Mouse (Mus musculus): ENCODE data around the gene Pdcd6. TPM values are rescaled to one million over a fixed set of nuclear protein-coding genes. Genes with fewer than 3 reads are reported as not detected.
A peak's percentile ranks its signal among the peaks of the same experiment; 100 is the strongest.

Gene Pdcd6
- total RNA-seq, 1 experiment: 101 TPM

GRCm38 (mm10) chr13:74329321-74329720 lies 11.9 kb upstream of the Pdcd6 start:
- Histone ChIP-seq H3K36me3 (ENCODE audit: control insufficient read depth, insufficient read depth, low read length, poor library complexity, severe bottlenecking) (peaks cover 31% of the 10 kb centered on the region), H3K9ac (ENCODE audit: insufficient read depth, low read depth, low read length, poor library complexity, severe bottlenecking) (no peak overlapping the region), H3K4me3 (ENCODE audit: insufficient read depth in 1 of 2, low read depth in 1 of 2, low read length in 2 of 2, poor library complexity in 1 of 2, severe bottlenecking in 1 of 2) (no peak overlapping the region), H3K4me1 (ENCODE audit: control insufficient read depth in 2 of 2, insufficient read depth in 2 of 2, low read length in 2 of 2, poor library complexity in 1 of 2) (no peaks in the 10 kb centered on the region), H3K27ac (ENCODE audit: insufficient read depth, low read depth, low read length, poor library complexity, severe bottlenecking) (no peak overlapping the region), H3K9me3 (ENCODE audit: control insufficient read depth, insufficient read depth, low read depth, low read length) (no peaks in the 10 kb centered on the region)
- in situ Hi-C loops (cut with MboI; ENCODE audit: low sequenced_read_pairs in 2 of 2, unreplicated experiment in 2 of 2): no loop called here
- DNase-seq (ENCODE audit: low read depth, low spot score): no peak
- TF ChIP-seq ZC3H11A (IDR thresholded peaks at IDR 0.05; ENCODE audit: borderline replicate concordance, low read depth, low read length) (no peak), MAFK (IDR thresholded peaks at IDR 0.05; ENCODE audit: insufficient read depth, low read depth, low read length) (no peak), ZNF384 (IDR thresholded peaks at IDR 0.05; ENCODE audit: low read depth, low read length) (no peak), HCFC1 (IDR thresholded peaks at IDR 0.05; ENCODE audit: borderline replicate concordance, insufficient read depth, low read length) (no peak), CHD2 (IDR thresholded peaks at IDR 0.05; ENCODE audit: low read depth, low read length) (no peak)

GRCm38 (mm10) chr13:74316789-74317169 lies 601 bp downstream of the Pdcd6 start:
- Histone ChIP-seq H3K4me1 (ENCODE audit: control insufficient read depth in 2 of 2, insufficient read depth in 2 of 2, low read length in 2 of 2, poor library complexity in 1 of 2) (no peaks in the 10 kb centered on the region), H3K27ac (ENCODE audit: insufficient read depth, low read depth, low read length, poor library complexity, severe bottlenecking) (no peak overlapping the region; the same call in 1 of the 2 replicates), H3K36me3 (ENCODE audit: control insufficient read depth, insufficient read depth, low read length, poor library complexity, severe bottlenecking) (peaks cover 4% of the 10 kb centered on the region), H3K9me3 (ENCODE audit: control insufficient read depth, insufficient read depth, low read depth, low read length) (no peaks in the 10 kb centered on the region), H3K9ac (ENCODE audit: insufficient read depth, low read depth, low read length, poor library complexity, severe bottlenecking) (peak overlapping the region; percentile 89), H3K4me3 (ENCODE audit: insufficient read depth in 1 of 2, low read depth in 1 of 2, low read length in 2 of 2, poor library complexity in 1 of 2, severe bottlenecking in 1 of 2) (peak overlapping the region; percentile 84 to 96)
- in situ Hi-C loops (cut with MboI; ENCODE audit: low sequenced_read_pairs in 2 of 2, unreplicated experiment in 2 of 2): no loop called here
- TF ChIP-seq MAFK (IDR thresholded peaks at IDR 0.05; ENCODE audit: insufficient read depth, low read depth, low read length) (no peak), CHD2 (IDR thresholded peaks at IDR 0.05; ENCODE audit: low read depth, low read length) (no peak), ZC3H11A (IDR thresholded peaks at IDR 0.05; ENCODE audit: borderline replicate concordance, low read depth, low read length) (no peak), HCFC1 (IDR thresholded peaks at IDR 0.05; ENCODE audit: borderline replicate concordance, insufficient read depth, low read length) (no peak), ZNF384 (IDR thresholded peaks at IDR 0.05; ENCODE audit: low read depth, low read length) (no peak)
- no peak for DNase-seq (ENCODE audit: low read depth, low spot score)

GRCm38 (mm10) chr13:74316386-74316785 lies 994 bp downstream of the Pdcd6 start:
- H3K36me3 ChIP-seq (ENCODE audit: control insufficient read depth, insufficient read depth, low read length, poor library complexity, severe bottlenecking): peaks cover 3% of the 10 kb centered on the region

GRCm38 (mm10) chr13:74314616-74315015 lies 2.8 kb downstream of the Pdcd6 start:
- H3K4me1 ChIP-seq (ENCODE audit: control insufficient read depth in 2 of 2, insufficient read depth in 2 of 2, low read length in 2 of 2, poor library complexity in 1 of 2): no peaks in the 10 kb centered on the region
- no peak overlapping the region for H3K27ac ChIP-seq (ENCODE audit: insufficient read depth, low read depth, low read length, poor library complexity, severe bottlenecking)
- H3K9ac ChIP-seq (ENCODE audit: insufficient read depth, low read depth, low read length, poor library complexity, severe bottlenecking): no peak overlapping the region
- H3K36me3 ChIP-seq (ENCODE audit: control insufficient read depth, insufficient read depth, low read length, poor library complexity, severe bottlenecking): no peaks in the 10 kb centered on the region
- TF ChIP-seq ZC3H11A (IDR thresholded peaks at IDR 0.05; ENCODE audit: borderline replicate concordance, low read depth, low read length): no peak
- no peak for TF ChIP-seq HCFC1 (IDR thresholded peaks at IDR 0.05; ENCODE audit: borderline replicate concordance, insufficient read depth, low read length)
- no peak overlapping the region for H3K4me3 ChIP-seq (ENCODE audit: insufficient read depth in 1 of 2, low read depth in 1 of 2, low read length in 2 of 2, poor library complexity in 1 of 2, severe bottlenecking in 1 of 2)
- no peak for DNase-seq (ENCODE audit: low read depth, low spot score)
- no peaks in the 10 kb centered on the region for H3K9me3 ChIP-seq (ENCODE audit: control insufficient read depth, insufficient read depth, low read depth, low read length)
- in situ Hi-C loops (cut with MboI; ENCODE audit: low sequenced_read_pairs in 2 of 2, unreplicated experiment in 2 of 2): no loop called here

More at GRCm38 (mm10) chr13:74316386-74316785, 994 bp downstream of the Pdcd6 start:
- Histone ChIP-seq H3K9ac (ENCODE audit: insufficient read depth, low read depth, low read length, poor library complexity, severe bottlenecking) (peak overlapping the region; percentile 89), H3K4me1 (ENCODE audit: control insufficient read depth in 2 of 2, insufficient read depth in 2 of 2, low read length in 2 of 2, poor library complexity in 1 of 2) (no peaks in the 10 kb centered on the region), H3K27ac (ENCODE audit: insufficient read depth, low read depth, low read length, poor library complexity, severe bottlenecking) (no peak overlapping the region), H3K4me3 (ENCODE audit: insufficient read depth in 1 of 2, low read depth in 1 of 2, low read length in 2 of 2, poor library complexity in 1 of 2, severe bottlenecking in 1 of 2) (peak overlapping the region; percentile 84 to 96), H3K9me3 (ENCODE audit: control insufficient read depth, insufficient read depth, low read depth, low read length) (no peaks in the 10 kb centered on the region)
- no peak for TF ChIP-seq MAFK (IDR thresholded peaks at IDR 0.05; ENCODE audit: insufficient read depth, low read depth, low read length)
- no peak for TF ChIP-seq ZC3H11A (IDR thresholded peaks at IDR 0.05; ENCODE audit: borderline replicate concordance, low read depth, low read length)
- no peak for TF ChIP-seq CHD2 (IDR thresholded peaks at IDR 0.05; ENCODE audit: low read depth, low read length)
- no peak for TF ChIP-seq HCFC1 (IDR thresholded peaks at IDR 0.05; ENCODE audit: borderline replicate concordance, insufficient read depth, low read length)
- no peak for TF ChIP-seq ZNF384 (IDR thresholded peaks at IDR 0.05; ENCODE audit: low read depth, low read length)
- in situ Hi-C loops (cut with MboI; ENCODE audit: low sequenced_read_pairs in 2 of 2, unreplicated experiment in 2 of 2): no loop called here
- no peak for DNase-seq (ENCODE audit: low read depth, low spot score)

GRCm38 (mm10) chr13:74305780-74306179 lies 11.6 kb downstream of the Pdcd6 start:
- TF ChIP-seq ZC3H11A (IDR thresholded peaks at IDR 0.05; ENCODE audit: borderline replicate concordance, low read depth, low read length) (no peak), CHD2 (IDR thresholded peaks at IDR 0.05; ENCODE audit: low read depth, low read length) (no peak), HCFC1 (IDR thresholded peaks at IDR 0.05; ENCODE audit: borderline replicate concordance, insufficient read depth, low read length) (no peak), MAFK (IDR thresholded peaks at IDR 0.05; ENCODE audit: insufficient read depth, low read depth, low read length) (no peak), ZNF384 (IDR thresholded peaks at IDR 0.05; ENCODE audit: low read depth, low read length) (no peak)
- H3K4me1 ChIP-seq (ENCODE audit: control insufficient read depth in 2 of 2, insufficient read depth in 2 of 2, low read length in 2 of 2, poor library complexity in 1 of 2): no peaks in the 10 kb centered on the region
- no peak overlapping the region for H3K27ac ChIP-seq (ENCODE audit: insufficient read depth, low read depth, low read length, poor library complexity, severe bottlenecking)
- no peaks in the 10 kb centered on the region for H3K9me3 ChIP-seq (ENCODE audit: control insufficient read depth, insufficient read depth, low read depth, low read length)
- in situ Hi-C loops (cut with MboI; ENCODE audit: low sequenced_read_pairs in 2 of 2, unreplicated experiment in 2 of 2): no loop called here
- H3K4me3 ChIP-seq (ENCODE audit: insufficient read depth in 1 of 2, low read depth in 1 of 2, low read length in 2 of 2, poor library complexity in 1 of 2, severe bottlenecking in 1 of 2): no peak overlapping the region
- H3K9ac ChIP-seq (ENCODE audit: insufficient read depth, low read depth, low read length, poor library complexity, severe bottlenecking): no peak overlapping the region
- no peak for DNase-seq (ENCODE audit: low read depth, low spot score)
- H3K36me3 ChIP-seq (ENCODE audit: control insufficient read depth, insufficient read depth, low read length, poor library complexity, severe bottlenecking): peaks cover 11% of the 10 kb centered on the region
